Mouse (Mus musculus) retina, postnatal 7 days (tissue): Measurements from ENCODE around the gene Trmt44.

Source experiments
- DNase-seq: peaks from one replicate; pipeline ENCODE4 v3.0.0-alpha.2; 2012; ENCODE audit warnings: low read depth, low spot score

Trmt44 gene

GRCm38 (mm10) chr5:35541059-35541790, 33.6 kb downstream of the Trmt44 start:
- no peak for DNase-seq

GRCm38 (mm10) chr5:35540555-35540954, 34.3 kb downstream of the Trmt44 start:
- DNase-seq, result no peak

- DNase-seq, result peak; percentile 21
Observed at GRCm38 (mm10) chr5:35539576-35539975, 35.3 kb downstream of the Trmt44 start.

GRCm38 (mm10) chr5:35538022-35538421, 36.8 kb downstream of the Trmt44 start:
- DNase-seq, result no peak

- DNase-seq, result no peak
Observed at GRCm38 (mm10) chr5:35537474-35537873, 37.4 kb downstream of the Trmt44 start.

GRCm38 (mm10) chr5:35536271-35536670, 38.6 kb downstream of the Trmt44 start:
- DNase-seq, result peak; percentile 25

GRCm38 (mm10) chr5:35531586-35531985, 43.3 kb downstream of the Trmt44 start:
- DNase-seq, result no peak

- peak; percentile 84 for DNase-seq
Observed at GRCm38 (mm10) chr5:35530442-35530841, 44.4 kb downstream of the Trmt44 start.

GRCm38 (mm10) chr5:35525469-35526123, 49.3 kb downstream of the Trmt44 start, which contains the start of gene Cpz:
Gene Cpz, minus strand, starts transcription at chr5:35525698.
- peak; percentile 33 for DNase-seq

GRCm38 (mm10) chr5:35524381-35524780, 50.5 kb downstream of the Trmt44 start:
- DNase-seq, result no peak

- peak; percentile 71 for DNase-seq
Observed at GRCm38 (mm10) chr5:35523735-35524134, 51.1 kb downstream of the Trmt44 start.

GRCm38 (mm10) chr5:35516781-35517180, 58.1 kb downstream of the Trmt44 start:
- DNase-seq, result no peak

- DNase-seq, result peak; percentile 78
Observed at GRCm38 (mm10) chr5:35510589-35510988, 64.3 kb downstream of the Trmt44 start.
